29 mouse cellular contexts compared by ENCODE assay signal in the genomic region with DNA sequence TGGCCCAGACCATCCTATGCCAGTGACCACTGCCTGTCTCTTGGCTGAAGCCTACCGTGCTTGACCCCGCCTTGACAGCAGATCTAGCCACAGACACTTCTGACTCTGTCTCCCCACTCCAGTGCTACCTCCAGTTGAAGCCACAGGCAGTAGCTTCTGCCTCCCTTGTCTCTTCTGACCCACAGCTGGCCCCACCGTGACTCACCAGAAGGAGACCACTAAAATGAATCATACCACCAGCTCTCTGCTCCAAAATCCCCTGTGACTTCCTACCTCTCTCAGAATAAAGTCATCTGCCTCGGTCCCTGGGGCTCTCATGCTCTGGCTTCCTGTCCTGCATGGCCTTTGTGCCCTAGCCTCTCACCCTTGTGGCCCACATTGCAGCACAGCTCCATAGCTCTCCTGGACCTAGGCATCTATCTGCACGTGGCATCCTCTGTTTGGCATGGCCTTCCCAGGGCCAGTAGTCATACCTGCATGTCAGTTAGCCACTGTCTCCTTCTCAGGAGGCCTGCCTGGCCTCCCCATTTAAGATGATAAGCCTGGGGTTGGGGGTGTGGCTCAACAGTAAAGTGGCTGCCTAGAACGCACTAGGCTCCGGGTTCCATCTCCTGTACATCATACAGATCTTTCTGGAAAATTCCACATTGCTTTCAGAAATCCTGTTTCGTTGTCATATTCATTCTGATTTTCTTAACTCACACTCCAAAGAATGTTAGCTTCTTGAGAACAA. TPM values are rescaled to one million over a fixed set of nuclear protein-coding genes. Genes with fewer than 3 reads are reported as not detected.
DNase-seq lines count a peak whose midpoint lies in the region; ATAC-seq and TF ChIP-seq lines count a peak whose summit lies in the region.
"Had no signal": no experiment of that assay in that cellular context is flagged by ENCODE, and none has a peak within 500 bp of the region (broad histone marks: within the 10 kb centered on the region; RNA-seq: fewer than 3 reads in every experiment).

No protein-coding gene starts in this region.

- peak overlapping the region; percentile 45 for H3K4me2 ChIP-seq in liver, embryonic 11.5 days
- H3K4me2 ChIP-seq: forebrain, embryonic 15.5 days; heart, embryonic 13.5 days; hindbrain, embryonic 15.5 days; intestine, embryonic 15.5 days; midbrain, embryonic 15.5 days; neural tube, embryonic 15.5 days had no signal

- no peak overlapping the region for H3K9ac ChIP-seq in MEL (ENCODE audit: control insufficient read depth, low read depth, low read length, poor library complexity, severe bottlenecking)
- H3K9ac ChIP-seq in liver, embryonic 11.5 days (ENCODE audit: low read depth, low read length) = peak overlapping the region; percentile 53; the same call in 1 of the 2 replicates
- H3K9ac ChIP-seq: forebrain, embryonic 15.5 days; hindbrain, embryonic 15.5 days; intestine, embryonic 15.5 days; midbrain, embryonic 15.5 days; neural tube, embryonic 15.5 days had no signal

- H3K36me3 ChIP-seq in heart, embryonic 10.5 days = no peaks in the 10 kb centered on the region
- peaks cover 0 to 28% of the 10 kb centered on the region in 2 experiments; a peak in 2 of 4 replicates for H3K36me3 ChIP-seq in MEL (ENCODE audit: control insufficient read depth in 1 of 2, insufficient read depth in 2 of 2, low read length in 2 of 2)
- no peaks in the 10 kb centered on the region for H3K36me3 ChIP-seq in liver, embryonic 11.5 days (ENCODE audit: control insufficient read depth, insufficient read depth, low read length)
- H3K36me3 ChIP-seq in macrophage (ENCODE audit: inconsistent target) = no peaks in the 10 kb centered on the region
- H3K36me3 ChIP-seq: forebrain, embryonic 15.5 days; heart, embryonic 13.5 days; hindbrain, embryonic 15.5 days; intestine, embryonic 15.5 days; midbrain, embryonic 15.5 days; neural tube, embryonic 15.5 days had no signal

- TF ChIP-seq EP300 in MEL (IDR thresholded peaks at IDR 0.05; ENCODE audit: low read depth in 1 of 2, low read length in 2 of 2) = no peak; a peak in 1 of 4 replicates

- no peak for DNase-seq in heart, embryonic 10.5 days (ENCODE audit: low spot score)
- no peak for DNase-seq in heart, postnatal 36 days
- DNase-seq in MEL (ENCODE audit: low read depth, low spot score) = peak; percentile 49
- no peak for DNase-seq in liver, embryonic 11.5 days (ENCODE audit: low spot score)
- DNase-seq in embryo, embryonic 10 days (ENCODE audit: low spot score) = no peak
- DNase-seq in right cerebral cortex, postnatal 36 days (ENCODE audit: low spot score in 2 of 2) = no peak
- DNase-seq in cerebellum, postnatal 4 days (ENCODE audit: low spot score in 2 of 2) = no peak
- DNase-seq: adrenal gland, postnatal 25 days; cerebellum, adult 2 months; heart, postnatal 4 days; kidney, postnatal 36 days; lung, adult 2 months; thymus, adult 2 months had no signal

- no peaks in the 10 kb centered on the region for H3K79me2 ChIP-seq in MEL (ENCODE audit: control insufficient read depth, insufficient read depth, low read length, poor library complexity)
- H3K79me2 ChIP-seq in macrophage (ENCODE audit: inconsistent target) = no peaks in the 10 kb centered on the region

- 75% methylated on average over 8 of the region's 8 CpGs for WGBS in heart, embryonic 10.5 days
- 56% methylated on average over 8 of the region's 8 CpGs for WGBS in liver, embryonic 11.5 days
- WGBS in macrophage (ENCODE audit: missing documents) = 46% methylated on average over 8 of the region's 8 CpGs

- peak; percentile 74 for ATAC-seq in liver, embryonic 11.5 days (replicated peaks; ENCODE audit: low FRiP score)
- ATAC-seq: forebrain, embryonic 15.5 days; intestine, embryonic 15.5 days; midbrain, embryonic 15.5 days had no signal

- no peak overlapping the region for H3K4me3 ChIP-seq in heart, embryonic 10.5 days
- H3K4me3 ChIP-seq in MEL (ENCODE audit: control insufficient read depth in 1 of 2, insufficient read depth in 1 of 2, low read depth in 2 of 2, low read length in 2 of 2) = no peak overlapping the region
- no peak overlapping the region for H3K4me3 ChIP-seq in liver, embryonic 11.5 days (ENCODE audit: low read depth, low read length)
- no peak overlapping the region for H3K4me3 ChIP-seq in macrophage (ENCODE audit: inconsistent target)
- H3K4me3 ChIP-seq: forebrain, embryonic 15.5 days; heart, embryonic 13.5 days; hindbrain, embryonic 15.5 days; intestine, embryonic 15.5 days; midbrain, embryonic 15.5 days; neural tube, embryonic 15.5 days had no signal

- H3K9me3 ChIP-seq in heart, embryonic 10.5 days = no peaks in the 10 kb centered on the region
- no peaks in the 10 kb centered on the region for H3K9me3 ChIP-seq in MEL (replicated peaks; ENCODE audit: insufficient read depth, low read length)
- no peaks in the 10 kb centered on the region for H3K9me3 ChIP-seq in liver, embryonic 11.5 days (ENCODE audit: control insufficient read depth, low read length)
- H3K9me3 ChIP-seq: forebrain, embryonic 15.5 days; heart, embryonic 13.5 days; hindbrain, embryonic 15.5 days; intestine, embryonic 15.5 days; midbrain, embryonic 15.5 days; neural tube, embryonic 15.5 days had no signal

- peak overlapping the region; percentile 2; the same call in 1 of the 2 replicates for H3K27ac ChIP-seq in heart, embryonic 10.5 days
- H3K27ac ChIP-seq in MEL (ENCODE audit: control insufficient read depth, low read depth, low read length) (peak overlapping the region; percentile 6; the same call in 1 of the 2 replicates), macrophage (peak overlapping the region; percentile 99)
- H3K27ac ChIP-seq in liver, embryonic 11.5 days (ENCODE audit: low read depth, low read length) = peak overlapping the region; percentile 88
- H3K27ac ChIP-seq: forebrain, embryonic 15.5 days; heart, embryonic 13.5 days; hindbrain, embryonic 15.5 days; intestine, embryonic 15.5 days; midbrain, embryonic 15.5 days; neural tube, embryonic 15.5 days had no signal

- no peak for TF ChIP-seq CTCF in MEL (IDR thresholded peaks at IDR 0.05 in 2 of 3, conservative IDR thresholded peaks at IDR 0.05 in 1 of 3; ENCODE audit: control insufficient read depth in 1 of 3, insufficient read depth in 1 of 3, low read depth in 2 of 3, low read length in 3 of 3, poor library complexity in 1 of 3, severe bottlenecking in 1 of 3)

- H3K4me1 ChIP-seq in heart, embryonic 10.5 days = peaks cover 82% of the 10 kb centered on the region
- H3K4me1 ChIP-seq in MEL (ENCODE audit: control insufficient read depth in 1 of 2, insufficient read depth in 2 of 2, low read length in 2 of 2) = peaks cover 24 to 44% of the 10 kb centered on the region in 2 experiments
- peaks cover 62% of the 10 kb centered on the region for H3K4me1 ChIP-seq in liver, embryonic 11.5 days (replicated peaks; ENCODE audit: control insufficient read depth, insufficient read depth, low read length)

- intact Hi-C loops in heart, postnatal 36 days (cut with DNase I) = no loop called here

- no peak for TF ChIP-seq RAD21 in MEL (IDR thresholded peaks at IDR 0.05; ENCODE audit: low read depth, low read length)

- peaks cover 19% of the 10 kb centered on the region; the same call in 1 of the 2 replicates for H3K27me3 ChIP-seq in heart, embryonic 10.5 days (ENCODE audit: insufficient read depth, poor library complexity, severe bottlenecking)
- no peaks in the 10 kb centered on the region for H3K27me3 ChIP-seq in MEL (ENCODE audit: control insufficient read depth in 1 of 2, insufficient read depth in 2 of 2, low read length in 2 of 2)
- no peaks in the 10 kb centered on the region for H3K27me3 ChIP-seq in liver, embryonic 11.5 days (replicated peaks; ENCODE audit: control insufficient read depth, insufficient read depth, low read length)
- H3K27me3 ChIP-seq: forebrain, embryonic 15.5 days; hindbrain, embryonic 15.5 days; intestine, embryonic 15.5 days; midbrain, embryonic 15.5 days; neural tube, embryonic 15.5 days had no signal

- no peak for TF ChIP-seq POLR2A in MEL (IDR thresholded peaks at IDR 0.05; ENCODE audit: control insufficient read depth in 1 of 2, insufficient read depth in 1 of 2, low read depth in 1 of 2, low read length in 2 of 2, poor library complexity in 1 of 2)

TF ChIP-seq in MEL, 35 proteins besides CTCF, POLR2A, EP300 and RAD21:
- TF ChIP-seq TBP (IDR thresholded peaks at IDR 0.05; ENCODE audit: low read depth, low read length) (no peak), KAT2A (conservative IDR thresholded peaks at IDR 0.05; ENCODE audit: low read depth, low read length) (no peak)

RNA-seq across cellular contexts. Expression of a gene that starts 13.3 kb away (rescaled TPM):
- polyA plus RNA-seq in heart, embryonic 10.5 days (2016; fragmentation: Nextera tagmentation; extraction: Ambion mirVana) = 20.8 and 21.4 TPM in 2 replicates
- 1 to 10 TPM; 3.9 to 4.0 TPM for total RNA-seq in heart, postnatal 36 days (2021)
- total RNA-seq in MEL (2012; rRNA removed) = 4.4 and 4.5 TPM in 2 replicates
- polyA plus RNA-seq in MEL (2012; ENCODE audit: insufficient read depth in 1 of 2, insufficient read length in 2 of 2, low read depth in 1 of 2, low replicate concordance in 2 of 2, missing spikeins in 1 of 2) (1 to 10 TPM in 1 of 2 experiments, not detected in 1; 7.1 TPM), macrophage (2018) (5.3 to 6.8 TPM (median 5.8 TPM) in 3 replicates)
- 14.1 and 15.8 TPM in 2 replicates for polyA plus RNA-seq in liver, embryonic 11.5 days (2014; fragmentation: Nextera tagmentation; extraction: Ambion mirVana)
- 10 to 100 TPM in 20 of 26 experiments, 1 to 10 TPM in 6; 5.5 to 37.0 (median 24.0) TPM for total RNA-seq in macrophage (2018; cell fraction: chromatin; rRNA removed)
- 10 to 100 TPM in 9 of 26 experiments, 1 to 10 TPM in 17; 4.3 to 12.1 (median 9.4) TPM for total RNA-seq in macrophage (2018; cell fraction: cytosol; rRNA removed)
- 10 to 100 TPM in 22 of 26 experiments, 1 to 10 TPM in 4; 7.2 to 31.3 (median 23.5) TPM for total RNA-seq in macrophage (2018; cell fraction: nucleus; rRNA removed)

RNA-seq across cellular contexts. Expression of a gene that starts 50.5 kb away (rescaled TPM):
- polyA plus RNA-seq in heart, embryonic 10.5 days (2016; fragmentation: Nextera tagmentation; extraction: Ambion mirVana) = not detected in 2 replicates
- total RNA-seq in heart, postnatal 36 days (2021) = not detected
- total RNA-seq in MEL (2012; rRNA removed) = not detected in 2 replicates
- polyA plus RNA-seq in MEL (2012; ENCODE audit: insufficient read depth in 1 of 2, insufficient read length in 2 of 2, low read depth in 1 of 2, low replicate concordance in 2 of 2, missing spikeins in 1 of 2) = under 1 TPM in 1 of 2 experiments, not detected in 1; 0.24 TPM
- polyA plus RNA-seq in liver, embryonic 11.5 days (2014; fragmentation: Nextera tagmentation; extraction: Ambion mirVana) = not detected in 2 replicates
- total RNA-seq in macrophage (2018; cell fraction: chromatin; rRNA removed) = not detected
- not detected for total RNA-seq in macrophage (2018; cell fraction: cytosol; rRNA removed)
- not detected for total RNA-seq in macrophage (2018; cell fraction: nucleus; rRNA removed)
- not detected in 3 replicates for polyA plus RNA-seq in macrophage (2018)
- total RNA-seq: adrenal gland, postnatal 25 days; heart, postnatal 4 days; layer of hippocampus, postnatal 10 days had no signal
- polyA plus RNA-seq: cerebellum, adult 2 months; cortical plate, adult 2 months; embryonic facial prominence, embryonic 14.5 days; forebrain, embryonic 15.5 days; gonadal fat pad, adult 2 months; heart, embryonic 13.5 days; hindbrain, embryonic 15.5 days; intestine, embryonic 15.5 days; kidney, embryonic 14.5 days; limb, embryonic 11.5 days; lung, adult 2 months; midbrain, embryonic 15.5 days; neural tube, embryonic 15.5 days; spleen, adult 2 months; stomach, embryonic 14.5 days; thymus, adult 2 months; urinary bladder, adult 2 months had no signal

Comparison
In these comparisons a context has a peak if more than half of its experiments do, and no peak if none do; other contexts are left out.
1. H3K27ac ChIP-seq: peak in every context shown above with its lines; median percentile 99 in macrophage; 88 in liver, embryonic 11.5 days; 6 in MEL; 2 in heart, embryonic 10.5 days.